Mouse (Mus musculus) cortical plate, adult 2 months (tissue): ENCODE results near the gene Gabbr2. TPM values are rescaled to one million over a fixed set of nuclear protein-coding genes. Genes with fewer than 3 reads are reported as not detected.

Experiments
- H3K27ac ChIP-seq: fragments of 200-500 bp; 2 replicates; pipeline ENCODE4 v1.5.1; 2012; ENCODE audit warnings: low read length, control low read depth, inconsistent platforms; ENCODE audit not compliant: insufficient read depth
- H3K4me1 ChIP-seq: fragments of 200-500 bp; 2 replicates; pipeline ENCODE4 v1.6.1; 2011; ENCODE audit warnings: low read length; ENCODE audit not compliant: control insufficient read depth, insufficient read depth
- H3K4me3 ChIP-seq: fragments of 200-500 bp; 2 replicates; pipeline ENCODE4 v1.5.1; 2011; ENCODE audit warnings: mild to moderate bottlenecking, low read length, control low read depth; ENCODE audit not compliant: insufficient read depth
- CTCF ChIP-seq: fragments of 200-500 bp; IDR thresholded peaks from 2 replicates; pipeline ENCODE4 v1.5.1; 2011; ENCODE audit warnings: mild to moderate bottlenecking, control low read depth, low read length; ENCODE audit not compliant: insufficient read depth; ENCODE audit errors: extremely low read depth
- POLR2A ChIP-seq: fragments of 200-500 bp; IDR thresholded peaks from 2 replicates; pipeline ENCODE4 v1.6.1; 2011; ENCODE audit warnings: mild to moderate bottlenecking, low read length, control low read depth; ENCODE audit not compliant: insufficient read depth; ENCODE audit errors: extremely low read depth
- polyA plus RNA-seq: library from polyadenylated mRNA; depleted of rRNA; stranded (reverse); fragments of >200 nt; gene quantifications from 2 replicates; pipeline ENCODE4 v1.2.3, GENCODE M21; 2012; rRNA removed

The Gabbr2 gene
- polyA plus RNA-seq, 1 experiment, result 139 TPM

GRCm38 (mm10) chr4:46628081-46628480, 363.6 kb downstream of the Gabbr2 start:
- no peak for TF ChIP-seq POLR2A
- TF ChIP-seq CTCF, result no peak
- Histone ChIP-seq H3K4me1 (no peaks in the 10 kb centered on the region), H3K4me3 (no peak overlapping the region), H3K27ac (no peak overlapping the region)

GRCm38 (mm10) chr4:46625101-46625500, 366.6 kb downstream of the Gabbr2 start:
- Histone ChIP-seq H3K27ac (no peak overlapping the region), H3K4me1 (no peaks in the 10 kb centered on the region), H3K4me3 (no peak overlapping the region)
- TF ChIP-seq CTCF (no peak), POLR2A (no peak)

GRCm38 (mm10) chr4:46623007-46623406, 368.7 kb downstream of the Gabbr2 start:
- TF ChIP-seq CTCF, result no peak
- no peak overlapping the region for H3K27ac ChIP-seq
- H3K4me1 ChIP-seq, result no peaks in the 10 kb centered on the region
- H3K4me3 ChIP-seq, result no peak overlapping the region

- Histone ChIP-seq H3K4me3 (no peak overlapping the region), H3K4me1 (no peaks in the 10 kb centered on the region), H3K27ac (no peak overlapping the region)
- TF ChIP-seq CTCF (no peak), POLR2A (no peak)
These were observed 370.7 kb downstream of the Gabbr2 start for GRCm38 (mm10) chr4:46620946-46621345.

GRCm38 (mm10) chr4:46620330-46620729, 371.3 kb downstream of the Gabbr2 start:
- TF ChIP-seq CTCF (peak; percentile 21; the same call in 1 of the 2 replicates), POLR2A (no peak)
- Histone ChIP-seq H3K4me3 (no peak overlapping the region), H3K27ac (no peak overlapping the region), H3K4me1 (no peaks in the 10 kb centered on the region)

GRCm38 (mm10) chr4:46618196-46618817, 373.4 kb downstream of the Gabbr2 start:
- no peak overlapping the region for H3K4me3 ChIP-seq
- H3K27ac ChIP-seq, result no peak overlapping the region
- H3K4me1 ChIP-seq, result no peaks in the 10 kb centered on the region
- no peak for TF ChIP-seq POLR2A
- no peak for TF ChIP-seq CTCF

GRCm38 (mm10) chr4:46617408-46617807, 374.3 kb downstream of the Gabbr2 start:
- Histone ChIP-seq H3K4me3 (no peak overlapping the region), H3K4me1 (no peaks in the 10 kb centered on the region), H3K27ac (no peak overlapping the region)
- TF ChIP-seq CTCF (peak; percentile 39; the same call in 1 of the 2 replicates), POLR2A (no peak)

GRCm38 (mm10) chr4:46614641-46615040, 377.0 kb downstream of the Gabbr2 start:
- no peak overlapping the region for H3K27ac ChIP-seq
- no peak for TF ChIP-seq POLR2A
- TF ChIP-seq CTCF, result no peak
- H3K4me3 ChIP-seq, result no peak overlapping the region
- H3K4me1 ChIP-seq, result no peaks in the 10 kb centered on the region

GRCm38 (mm10) chr4:46613618-46614017, 378.1 kb downstream of the Gabbr2 start:
- Histone ChIP-seq H3K4me1 (no peaks in the 10 kb centered on the region), H3K4me3 (no peak overlapping the region), H3K27ac (no peak overlapping the region)
- TF ChIP-seq CTCF (no peak), POLR2A (no peak)

Other genes with a start within 250 kb of the Gabbr2 start
- gene Anks6, start 65.6 kb upstream of the Gabbr2 start, polyA plus RNA-seq, result 18.4 and 20.7 TPM in 2 replicates
- gene Galnt12, start 100.0 kb upstream of the Gabbr2 start, polyA plus RNA-seq, result 2.5 TPM in 2 replicates
- gene Col15a1, start 216.3 kb upstream of the Gabbr2 start, polyA plus RNA-seq, result 11.7 and 11.8 TPM in 2 replicates